Mouse (Mus musculus): ENCODE data around the gene Morn3. TPM values are rescaled to one million over a fixed set of nuclear protein-coding genes. Genes with fewer than 3 reads are reported as not detected.

The Morn3 gene
- polyA plus RNA-seq, 1 experiment from 2014 or later: 1.0 TPM

GRCm38 (mm10) chr5:123080510-123080909 lies 33.7 kb upstream of the Morn3 start:
- Histone ChIP-seq H3K36me3 (ENCODE audit: control insufficient read depth, insufficient read depth, low read length) (no peaks in the 10 kb centered on the region), H3K27me3 (ENCODE audit: control insufficient read depth, insufficient read depth, low read length) (no peaks in the 10 kb centered on the region), H3K4me3 (replicated peaks; ENCODE audit: low read length) (no peak overlapping the region), H3K9me3 (replicated peaks; ENCODE audit: control insufficient read depth, low read length) (no peaks in the 10 kb centered on the region), H3K9ac (ENCODE audit: low read length) (no peak overlapping the region), H3K4me2 (ENCODE audit: low read depth, low read length) (no peak overlapping the region), H3K27ac (ENCODE audit: low read length) (no peak overlapping the region), H3K4me1 (ENCODE audit: control insufficient read depth, insufficient read depth, low read length) (peaks cover 18% of the 10 kb centered on the region)
- ATAC-seq (ENCODE audit: insufficient read depth, low FRiP score): no peak
- WGBS: 94% methylated on average over 12 of the region's 13 CpGs

GRCm38 (mm10) chr5:123080041-123080440 lies 33.2 kb upstream of the Morn3 start:
- H3K4me2 ChIP-seq (ENCODE audit: low read depth, low read length): no peak overlapping the region
- ATAC-seq (ENCODE audit: insufficient read depth, low FRiP score): no peak
- peaks cover 21% of the 10 kb centered on the region for H3K4me1 ChIP-seq (ENCODE audit: control insufficient read depth, insufficient read depth, low read length)

GRCm38 (mm10) chr5:123079568-123079967 lies 32.8 kb upstream of the Morn3 start:
- no peak for ATAC-seq (ENCODE audit: insufficient read depth, low FRiP score)
- H3K27ac ChIP-seq (ENCODE audit: low read length): peak overlapping the region; percentile 72
- 79% methylated on average over 1 of the region's 1 CpGs for WGBS

More at GRCm38 (mm10) chr5:123080041-123080440, 33.2 kb upstream of the Morn3 start:
- H3K36me3 ChIP-seq (ENCODE audit: control insufficient read depth, insufficient read depth, low read length): no peaks in the 10 kb centered on the region
- no peak overlapping the region for H3K9ac ChIP-seq (ENCODE audit: low read length)
- no peaks in the 10 kb centered on the region for H3K9me3 ChIP-seq (replicated peaks; ENCODE audit: control insufficient read depth, low read length)
- peak overlapping the region; percentile 72 for H3K27ac ChIP-seq (ENCODE audit: low read length)
- 57% methylated on average over 8 of the region's 8 CpGs for whole genome bisulfite sequencing
- no peaks in the 10 kb centered on the region for H3K27me3 ChIP-seq (ENCODE audit: control insufficient read depth, insufficient read depth, low read length)
- H3K4me3 ChIP-seq (replicated peaks; ENCODE audit: low read length): no peak overlapping the region

GRCm38 (mm10) chr5:123076419-123077281 lies 29.8 kb upstream of the Morn3 start:
- H3K4me2 ChIP-seq (ENCODE audit: low read depth, low read length): peak overlapping the region; percentile 84
- 3% methylated on average over 35 of the region's 35 CpGs for WGBS
- peaks cover 21% of the 10 kb centered on the region for H3K4me1 ChIP-seq (ENCODE audit: control insufficient read depth, insufficient read depth, low read length)
- H3K27me3 ChIP-seq (ENCODE audit: control insufficient read depth, insufficient read depth, low read length): no peaks in the 10 kb centered on the region
- peak overlapping the region; percentile 69; the same call in 1 of the 2 replicates for H3K27ac ChIP-seq (ENCODE audit: low read length)
- peak; percentile 83 for ATAC-seq (ENCODE audit: insufficient read depth, low FRiP score)
- no peaks in the 10 kb centered on the region for H3K36me3 ChIP-seq (ENCODE audit: control insufficient read depth, insufficient read depth, low read length)
- no peaks in the 10 kb centered on the region for H3K9me3 ChIP-seq (replicated peaks; ENCODE audit: control insufficient read depth, low read length)
- peak overlapping the region; percentile 80 for H3K9ac ChIP-seq (ENCODE audit: low read length)
- H3K4me3 ChIP-seq (replicated peaks; ENCODE audit: low read length): peak overlapping the region; percentile 69

More at GRCm38 (mm10) chr5:123079568-123079967, 32.8 kb upstream of the Morn3 start:
- Histone ChIP-seq H3K9ac (ENCODE audit: low read length) (no peak overlapping the region), H3K9me3 (replicated peaks; ENCODE audit: control insufficient read depth, low read length) (no peaks in the 10 kb centered on the region), H3K4me3 (replicated peaks; ENCODE audit: low read length) (no peak overlapping the region), H3K4me1 (ENCODE audit: control insufficient read depth, insufficient read depth, low read length) (peaks cover 21% of the 10 kb centered on the region), H3K36me3 (ENCODE audit: control insufficient read depth, insufficient read depth, low read length) (no peaks in the 10 kb centered on the region), H3K4me2 (ENCODE audit: low read depth, low read length) (no peak overlapping the region), H3K27me3 (ENCODE audit: control insufficient read depth, insufficient read depth, low read length) (no peaks in the 10 kb centered on the region)

DNA sequence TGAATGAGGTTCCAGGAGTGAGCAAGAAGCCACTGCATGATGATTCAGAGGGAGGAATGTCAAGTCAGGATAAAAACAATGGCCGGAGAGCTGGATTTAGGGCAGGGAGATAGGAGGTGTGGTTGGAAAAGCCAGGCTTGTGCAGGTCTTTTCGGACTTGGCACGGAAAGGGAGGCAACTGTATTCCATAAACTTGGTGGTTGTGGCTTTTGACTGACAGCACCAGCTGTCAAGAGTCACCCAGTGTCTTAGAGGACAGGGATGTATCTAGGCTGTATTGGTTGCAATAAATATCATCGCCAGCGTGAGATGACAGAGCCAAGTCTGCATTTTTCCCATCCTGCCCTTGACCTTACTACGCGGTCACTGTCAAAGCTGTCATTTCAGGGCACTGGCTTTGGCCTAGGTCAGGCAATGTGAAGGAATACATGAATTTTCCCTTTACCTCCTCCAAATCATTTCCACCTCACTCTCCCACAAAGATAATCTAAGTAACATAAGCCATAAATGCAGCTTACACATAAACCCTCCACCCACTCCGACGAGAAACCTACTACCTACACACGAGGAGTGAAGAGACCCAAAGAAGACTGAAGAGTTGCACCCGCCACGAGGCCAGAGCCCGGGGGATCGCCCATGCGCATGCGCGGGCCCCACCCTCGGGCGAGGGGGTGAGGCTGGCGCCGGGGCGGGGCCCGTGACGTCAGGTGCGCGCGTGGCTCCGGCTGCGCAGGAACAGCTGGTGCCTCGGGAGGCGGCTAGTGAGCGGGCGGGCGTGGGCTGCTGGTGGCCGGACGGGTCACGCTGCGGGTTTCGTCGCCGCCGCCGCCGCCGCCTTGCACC lies 29.0 kb upstream of the Morn3 start:
- Histone ChIP-seq H3K9ac (ENCODE audit: low read length) (peak overlapping the region; percentile 80), H3K36me3 (ENCODE audit: control insufficient read depth, insufficient read depth, low read length) (no peaks in the 10 kb centered on the region), H3K27ac (ENCODE audit: low read length) (peak overlapping the region; percentile 69), H3K4me3 (replicated peaks; ENCODE audit: low read length) (peak overlapping the region; percentile 69), H3K4me1 (ENCODE audit: control insufficient read depth, insufficient read depth, low read length) (peaks cover 21% of the 10 kb centered on the region), H3K27me3 (ENCODE audit: control insufficient read depth, insufficient read depth, low read length) (no peaks in the 10 kb centered on the region), H3K4me2 (ENCODE audit: low read depth, low read length) (peak overlapping the region; percentile 84), H3K9me3 (replicated peaks; ENCODE audit: control insufficient read depth, low read length) (no peaks in the 10 kb centered on the region)
- 6% methylated on average over 45 of the region's 45 CpGs for WGBS
- ATAC-seq (ENCODE audit: insufficient read depth, low FRiP score): peak; percentile 96

GRCm38 (mm10) chr5:123068714-123069113 lies 21.9 kb upstream of the Morn3 start:
- Histone ChIP-seq H3K4me2 (ENCODE audit: low read depth, low read length) (no peak overlapping the region), H3K27ac (ENCODE audit: low read length) (no peak overlapping the region), H3K4me1 (ENCODE audit: control insufficient read depth, insufficient read depth, low read length) (no peaks in the 10 kb centered on the region), H3K27me3 (ENCODE audit: control insufficient read depth, insufficient read depth, low read length) (no peaks in the 10 kb centered on the region), H3K36me3 (ENCODE audit: control insufficient read depth, insufficient read depth, low read length) (no peaks in the 10 kb centered on the region), H3K4me3 (replicated peaks; ENCODE audit: low read length) (no peak overlapping the region), H3K9me3 (replicated peaks; ENCODE audit: control insufficient read depth, low read length) (no peaks in the 10 kb centered on the region), H3K9ac (ENCODE audit: low read length) (no peak overlapping the region)
- WGBS: 94% methylated on average over 2 of the region's 2 CpGs
- no peak for ATAC-seq (ENCODE audit: insufficient read depth, low FRiP score)

- no peak for ATAC-seq (ENCODE audit: insufficient read depth, low FRiP score)
- Histone ChIP-seq H3K4me2 (ENCODE audit: low read depth, low read length) (no peak within 1 kb of the TSS), H3K4me1 (ENCODE audit: control insufficient read depth, insufficient read depth, low read length) (no peaks in the 10 kb centered on the region), H3K27me3 (ENCODE audit: control insufficient read depth, insufficient read depth, low read length) (no peaks in the 10 kb centered on the region), H3K4me3 (replicated peaks; ENCODE audit: low read length) (no peak within 1 kb of the TSS), H3K9me3 (replicated peaks; ENCODE audit: control insufficient read depth, low read length) (no peaks in the 10 kb centered on the region), H3K27ac (ENCODE audit: low read length) (no peak within 1 kb of the TSS), H3K36me3 (ENCODE audit: control insufficient read depth, insufficient read depth, low read length) (no peaks in the 10 kb centered on the region), H3K9ac (ENCODE audit: low read length) (no peak within 1 kb of the TSS)
- WGBS: 84% methylated on average over 12 of the region's 12 CpGs
These were observed 21.3 kb upstream of the Morn3 start, which contains the start of gene Tmem120b for GRCm38 (mm10) chr5:123068115-123068514. TSS of gene Tmem120b (plus strand) at chr5:123068415.

- H3K36me3 ChIP-seq (ENCODE audit: control insufficient read depth, insufficient read depth, low read length): no peaks in the 10 kb centered on the region
- H3K9ac ChIP-seq (ENCODE audit: low read length): no peak overlapping the region
- H3K27me3 ChIP-seq (ENCODE audit: control insufficient read depth, insufficient read depth, low read length): no peaks in the 10 kb centered on the region
- no peaks in the 10 kb centered on the region for H3K4me1 ChIP-seq (ENCODE audit: control insufficient read depth, insufficient read depth, low read length)
- no peak overlapping the region for H3K4me3 ChIP-seq (replicated peaks; ENCODE audit: low read length)
- no peaks in the 10 kb centered on the region for H3K9me3 ChIP-seq (replicated peaks; ENCODE audit: control insufficient read depth, low read length)
- no peak overlapping the region for H3K4me2 ChIP-seq (ENCODE audit: low read depth, low read length)
- no peak overlapping the region for H3K27ac ChIP-seq (ENCODE audit: low read length)
- ATAC-seq (ENCODE audit: insufficient read depth, low FRiP score): peak; percentile 61; the same call in 1 of the 2 replicates
- 13% methylated on average over 6 of the region's 6 CpGs for WGBS
These were observed 20.7 kb upstream of the Morn3 start for GRCm38 (mm10) chr5:123067395-123067995.
